Mouse (Mus musculus): ENCODE measurements around the gene Cfap206.

The Cfap206 gene

GRCm38 (mm10) chr4:34673721-34674120 is 56.3 kb downstream of the Cfap206 start:
- DNase-seq (ENCODE audit: low read depth, low spot score) = peak; percentile 40

DNA sequence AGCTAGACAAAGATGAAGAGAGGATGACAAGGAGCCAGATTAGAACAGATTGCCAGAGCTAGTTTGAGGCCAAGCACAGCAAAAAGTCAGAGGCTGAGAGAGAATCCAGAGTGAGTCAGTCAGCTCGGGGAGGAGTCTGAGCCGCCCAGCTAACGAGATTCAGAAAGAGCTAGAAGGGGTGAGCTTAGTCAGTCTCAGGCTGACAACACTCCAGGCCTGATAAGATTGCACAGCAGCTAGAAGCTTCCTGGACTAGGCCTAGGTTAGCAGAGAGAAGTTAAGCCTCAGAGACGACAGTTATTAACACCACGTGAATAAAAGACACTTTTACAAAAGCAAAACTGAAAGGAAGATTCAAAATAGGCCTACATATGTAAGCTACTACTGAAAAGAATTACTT is 62.1 kb downstream of the Cfap206 start:
- DNase-seq (ENCODE audit: low read depth, low spot score) = no peak

DNA sequence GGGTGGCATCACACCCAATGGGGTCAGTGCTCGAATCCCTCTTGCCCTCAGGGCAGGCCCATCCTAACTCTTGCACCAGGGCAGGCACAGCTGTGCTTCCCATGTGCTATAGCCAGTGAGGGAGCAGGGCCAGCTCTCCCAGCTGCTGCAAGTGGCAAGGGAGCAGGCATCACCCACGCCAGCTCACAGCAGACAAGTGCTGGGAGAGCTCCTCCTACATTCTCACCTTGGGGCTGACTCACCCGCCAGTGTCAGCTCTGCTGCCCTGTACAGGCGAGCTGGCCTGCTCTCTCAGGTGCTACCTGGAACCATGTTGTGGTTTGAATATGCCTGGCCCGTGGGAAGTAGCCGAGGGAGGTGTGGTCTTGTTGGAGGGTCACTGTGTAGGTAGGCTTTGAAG is 68.1 kb downstream of the Cfap206 start:
- peak; percentile 77 for DNase-seq (ENCODE audit: low read depth, low spot score)

- DNase-seq (ENCODE audit: low read depth, low spot score) = peak; percentile 24
Observed at GRCm38 (mm10) chr4:34661514-34661913, 68.5 kb downstream of the Cfap206 start.

GRCm38 (mm10) chr4:34659012-34659411 is 71.0 kb downstream of the Cfap206 start:
- no peak for DNase-seq (ENCODE audit: low read depth, low spot score)

DNA sequence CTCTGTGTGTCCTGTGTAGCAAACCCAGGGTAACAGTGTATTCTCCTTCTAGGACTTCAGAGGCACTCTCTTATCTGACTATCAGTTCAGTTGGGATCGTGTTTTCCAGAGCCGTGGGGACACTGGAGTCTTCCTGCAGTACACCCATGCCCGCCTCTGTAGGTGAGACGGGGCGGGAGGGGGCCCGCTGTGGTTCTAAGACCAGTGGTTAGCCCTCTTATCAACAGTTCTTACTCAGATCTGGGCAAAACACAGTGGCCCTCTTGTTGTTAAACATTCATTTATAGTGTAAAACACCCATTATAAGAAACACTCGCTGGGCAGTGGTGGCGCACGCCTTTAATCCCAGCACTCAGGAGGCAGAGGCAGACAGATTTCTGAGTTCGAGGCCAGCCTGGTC is 73.9 kb downstream of the Cfap206 start:
- no peak for DNase-seq (ENCODE audit: low read depth, low spot score)

- no peak for DNase-seq (ENCODE audit: low read depth, low spot score)
Observed at GRCm38 (mm10) chr4:34653179-34653578, 76.8 kb downstream of the Cfap206 start.

DNA sequence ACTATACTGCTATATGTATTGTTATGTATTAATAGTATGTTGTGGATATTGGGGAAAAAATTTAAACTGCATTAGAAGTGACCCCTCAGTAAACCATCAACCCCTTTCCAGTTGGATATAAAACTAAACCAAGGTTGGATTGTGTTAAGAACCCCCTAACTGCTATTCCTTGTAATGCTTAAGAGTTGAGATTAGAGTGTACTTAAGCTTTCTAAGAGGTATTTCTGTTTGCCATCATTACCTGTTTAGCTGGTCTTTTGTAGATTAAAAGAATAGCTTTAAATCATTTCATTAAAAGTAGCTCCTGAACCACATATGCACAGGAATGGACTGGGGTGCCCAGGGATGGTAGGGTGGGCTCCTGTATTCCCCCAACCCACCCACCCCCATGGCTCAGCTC is 85.2 kb downstream of the Cfap206 start:
- no peak for DNase-seq (ENCODE audit: low read depth, low spot score)

DNA sequence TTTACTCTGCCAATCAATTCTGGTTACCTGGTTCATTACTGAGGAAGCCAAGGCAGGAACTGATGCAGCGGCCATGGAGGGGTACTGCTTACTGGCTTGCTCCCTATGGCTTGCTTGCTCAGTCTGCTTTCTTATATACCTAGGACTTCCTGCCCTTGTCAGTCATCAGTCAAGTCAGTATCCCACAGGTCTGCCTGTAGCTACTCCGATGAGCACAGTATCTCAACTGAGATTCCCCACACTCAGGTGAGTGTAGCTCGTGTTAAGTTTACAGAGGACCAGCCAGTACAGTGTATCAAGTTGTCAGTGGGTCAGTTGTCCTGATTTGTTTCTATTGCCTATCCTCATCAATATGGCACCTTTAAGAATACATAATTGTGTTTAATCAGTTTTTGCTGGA is 89.3 kb downstream of the Cfap206 start:
- no peak for DNase-seq (ENCODE audit: low read depth, low spot score)

GRCm38 (mm10) chr4:34639745-34640364 is 90.2 kb downstream of the Cfap206 start:
- no peak for DNase-seq (ENCODE audit: low read depth, low spot score)
